Mouse (Mus musculus): ENCODE data around the gene Cox14.

- TF ChIP-seq CTCF (conservative IDR thresholded peaks at IDR 0.05; ENCODE audit: insufficient read depth, insufficient read length, low read depth, low read length) (no peak), POLR2A (IDR thresholded peaks at IDR 0.05; ENCODE audit: low read depth, low read length) (no peak)
These were observed 42.0 kb downstream of the Cox14 start for GRCm38 (mm10) chr15:99767467-99767866.
